Mouse (Mus musculus): Measurements from ENCODE around the gene Cubn. TPM values are rescaled to one million over a fixed set of nuclear protein-coding genes. Genes with fewer than 3 reads are reported as not detected.

Gene Cubn
- total and polyA plus RNA-seq, 3 experiments, result 0.03 TPM; not detected in 2

DNA sequence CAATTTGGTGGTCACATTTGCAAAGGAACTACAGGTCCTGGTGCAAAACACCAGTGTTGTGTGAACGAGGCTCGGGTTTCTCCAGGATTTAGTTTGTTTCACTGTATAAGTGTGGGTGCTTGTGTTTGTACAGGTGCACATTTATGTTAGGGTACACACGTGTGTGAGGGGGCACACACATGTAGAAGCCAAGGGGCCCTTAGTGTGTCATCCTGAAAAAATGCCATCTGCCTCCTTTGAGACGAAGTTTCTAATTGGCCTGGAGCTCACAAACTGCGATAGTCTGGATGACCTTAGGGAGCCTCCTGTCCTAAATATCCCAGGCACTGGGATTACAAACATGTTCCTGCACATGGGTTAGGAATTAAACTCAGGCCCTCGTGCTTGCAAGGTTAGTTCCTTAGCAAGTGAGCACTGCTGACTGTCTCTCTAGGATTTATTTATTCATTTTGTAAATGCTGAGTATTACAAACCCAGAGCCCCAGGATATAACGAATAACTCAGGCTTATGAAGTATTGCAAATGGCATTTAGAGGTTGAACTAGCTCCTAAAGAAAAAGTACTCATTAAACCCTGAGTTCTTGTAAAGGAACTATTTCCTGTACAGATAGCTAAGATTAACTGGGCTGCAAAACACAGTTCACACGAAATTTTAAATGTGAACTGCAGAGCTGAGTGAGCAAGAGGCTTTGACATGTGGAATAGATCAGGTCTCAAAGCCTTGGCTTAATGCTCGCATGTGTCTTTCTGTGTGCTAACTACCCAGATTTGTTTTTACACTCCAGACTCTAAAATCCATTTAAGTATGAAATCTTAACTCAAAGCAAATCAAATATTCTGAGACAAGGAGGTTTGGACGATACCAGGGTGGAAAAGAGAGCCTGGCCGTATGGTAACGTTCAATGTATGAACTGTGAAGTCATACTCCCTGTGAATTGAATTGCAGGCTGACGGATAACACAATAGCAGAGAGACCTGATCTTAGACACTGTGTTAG, 39.8 kb downstream of the Cubn start:
- H3K36me3 ChIP-seq (ENCODE audit: control insufficient read depth in 1 of 2, insufficient read depth in 2 of 2, low read length in 2 of 2), result no peaks in the 10 kb centered on the region
- TF ChIP-seq MXI1 (IDR thresholded peaks at IDR 0.05; ENCODE audit: low read depth, low read length), result no peak
- no peak for TF ChIP-seq TBP (IDR thresholded peaks at IDR 0.05; ENCODE audit: low read depth, low read length)
- no peak for TF ChIP-seq USF2 (IDR thresholded peaks at IDR 0.05; ENCODE audit: borderline replicate concordance in 1 of 2, insufficient read depth in 1 of 2, low read depth in 1 of 2, low read length in 2 of 2)
- no peak for TF ChIP-seq ZNF384 (IDR thresholded peaks at IDR 0.05; ENCODE audit: low read depth, low read length)
- no peak for TF ChIP-seq HCFC1 (IDR thresholded peaks at IDR 0.05; ENCODE audit: low read depth, low read length)
- TF ChIP-seq RCOR1 (IDR thresholded peaks at IDR 0.05; ENCODE audit: low read depth, low read length), result no peak
- TF ChIP-seq JUND (IDR thresholded peaks at IDR 0.05; ENCODE audit: low read depth, low read length), result no peak
- TF ChIP-seq CTCF (IDR thresholded peaks at IDR 0.05 in 2 of 3, conservative IDR thresholded peaks at IDR 0.05 in 1 of 3; ENCODE audit: control insufficient read depth in 1 of 3, insufficient read depth in 1 of 3, low read depth in 2 of 3, low read length in 3 of 3, poor library complexity in 1 of 3, severe bottlenecking in 1 of 3), result no peak
- TF ChIP-seq RAD21 (IDR thresholded peaks at IDR 0.05; ENCODE audit: low read depth, low read length), result no peak
- no peak for TF ChIP-seq CHD1 (IDR thresholded peaks at IDR 0.05; ENCODE audit: low read depth, low read length)
- no peak for TF ChIP-seq MYB (IDR thresholded peaks at IDR 0.05; ENCODE audit: low read depth, low read length)
- TF ChIP-seq MEF2A (IDR thresholded peaks at IDR 0.05; ENCODE audit: extremely low read depth, insufficient replicate concordance, low read depth, low read length, poor library complexity, severe bottlenecking), result no peak
- TF ChIP-seq POLR2AphosphoS2 (IDR thresholded peaks at IDR 0.05; ENCODE audit: low read length), result no peak
- TF ChIP-seq MYC (IDR thresholded peaks at IDR 0.05; ENCODE audit: low read depth, low read length), result no peak
- TF ChIP-seq SMC3 (IDR thresholded peaks at IDR 0.05; ENCODE audit: low read depth, low read length), result no peak
- TF ChIP-seq NELFE (IDR thresholded peaks at IDR 0.05; ENCODE audit: low read depth, low read length), result no peak
- TF ChIP-seq MAFK (IDR thresholded peaks at IDR 0.05; ENCODE audit: borderline replicate concordance, low read depth, low read length), result no peak
- TF ChIP-seq GABPA (IDR thresholded peaks at IDR 0.05; ENCODE audit: low read depth, low read length), result no peak
- TF ChIP-seq CHD2 (IDR thresholded peaks at IDR 0.05; ENCODE audit: low read length), result no peak
- no peak for DNase-seq (ENCODE audit: low read depth, low spot score)
- H3K27ac ChIP-seq (ENCODE audit: control insufficient read depth, low read depth, low read length), result no peak overlapping the region
- H3K27me3 ChIP-seq (ENCODE audit: control insufficient read depth in 1 of 2, insufficient read depth in 2 of 2, low read length in 2 of 2), result peaks cover 6 to 13% of the 10 kb centered on the region in 2 experiments
- H3K9ac ChIP-seq (ENCODE audit: control insufficient read depth, low read depth, low read length, poor library complexity, severe bottlenecking), result no peak overlapping the region
- no peaks in the 10 kb centered on the region for H3K9me3 ChIP-seq (replicated peaks; ENCODE audit: insufficient read depth, low read length)
- no peaks in the 10 kb centered on the region for H3K4me1 ChIP-seq (ENCODE audit: control insufficient read depth in 1 of 2, insufficient read depth in 2 of 2, low read length in 2 of 2)
- H3K79me2 ChIP-seq (ENCODE audit: control insufficient read depth, insufficient read depth, low read length, poor library complexity), result no peaks in the 10 kb centered on the region
- H3K4me3 ChIP-seq (ENCODE audit: control insufficient read depth in 1 of 2, insufficient read depth in 1 of 2, low read depth in 2 of 2, low read length in 2 of 2), result no peak overlapping the region

DNA sequence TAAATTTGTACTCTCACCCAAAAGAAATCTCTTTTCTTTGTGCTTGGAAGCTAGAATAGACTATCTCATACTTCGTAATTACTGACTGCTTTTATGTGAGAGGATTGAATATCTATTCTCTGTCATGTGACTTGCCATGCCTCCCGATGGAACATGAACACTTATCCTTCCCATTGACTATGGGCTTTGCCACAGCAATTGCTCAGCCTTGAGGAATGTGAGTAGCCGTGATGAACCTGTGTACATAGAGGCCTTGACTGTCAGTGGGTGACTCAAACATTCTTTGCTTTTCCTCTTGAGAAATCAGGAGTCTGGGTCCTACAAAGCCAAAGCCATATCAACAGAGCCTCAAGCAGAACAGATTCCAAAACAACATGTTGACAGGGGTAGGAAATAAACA, 40.7 kb downstream of the Cubn start:
- no peaks in the 10 kb centered on the region for H3K4me1 ChIP-seq (ENCODE audit: control insufficient read depth in 1 of 2, insufficient read depth in 2 of 2, low read length in 2 of 2)
- H3K36me3 ChIP-seq (ENCODE audit: control insufficient read depth in 1 of 2, insufficient read depth in 2 of 2, low read length in 2 of 2), result no peaks in the 10 kb centered on the region
- TF ChIP-seq UBTF (IDR thresholded peaks at IDR 0.05; ENCODE audit: borderline replicate concordance, insufficient read depth, low read depth, low read length), result no peak
- no peak for TF ChIP-seq TCF12 (IDR thresholded peaks at IDR 0.05; ENCODE audit: low read depth, low read length)
- no peak for TF ChIP-seq MAFK (IDR thresholded peaks at IDR 0.05; ENCODE audit: borderline replicate concordance, low read depth, low read length)
- no peak for TF ChIP-seq USF1 (IDR thresholded peaks at IDR 0.05; ENCODE audit: low read depth, low read length)
- no peak for TF ChIP-seq TAL1 (IDR thresholded peaks at IDR 0.05; ENCODE audit: low read length)
- no peak for TF ChIP-seq ELF1 (IDR thresholded peaks at IDR 0.05; ENCODE audit: low read depth, low read length)
- TF ChIP-seq CHD2 (IDR thresholded peaks at IDR 0.05; ENCODE audit: low read length), result no peak
- no peak for TF ChIP-seq ZMIZ1 (IDR thresholded peaks at IDR 0.05; ENCODE audit: low read depth, low read length)
- no peak for TF ChIP-seq MYC (IDR thresholded peaks at IDR 0.05; ENCODE audit: low read depth, low read length)
- DNase-seq (ENCODE audit: low read depth, low spot score), result no peak
- H3K9me3 ChIP-seq (replicated peaks; ENCODE audit: insufficient read depth, low read length), result no peaks in the 10 kb centered on the region
- peaks cover 6 to 10% of the 10 kb centered on the region in 2 experiments for H3K27me3 ChIP-seq (ENCODE audit: control insufficient read depth in 1 of 2, insufficient read depth in 2 of 2, low read length in 2 of 2)
- H3K79me2 ChIP-seq (ENCODE audit: control insufficient read depth, insufficient read depth, low read length, poor library complexity), result no peaks in the 10 kb centered on the region
- H3K27ac ChIP-seq (ENCODE audit: control insufficient read depth, low read depth, low read length), result no peak overlapping the region
- H3K4me3 ChIP-seq (ENCODE audit: control insufficient read depth in 1 of 2, insufficient read depth in 1 of 2, low read depth in 2 of 2, low read length in 2 of 2), result no peak overlapping the region
- no peak overlapping the region for H3K9ac ChIP-seq (ENCODE audit: control insufficient read depth, low read depth, low read length, poor library complexity, severe bottlenecking)
